Mouse (Mus musculus) urinary bladder, postnatal 4 days (tissue): ENCODE measurements around the gene Hmg20b.

ENCODE experiments used
- DNase-seq, 2 experiments: peaks; one replicate each; pipeline ENCODE4 v3.0.0; 2021 to 2022; ENCODE audit warnings: low spot score in 2 of 2

Gene Hmg20b

DNA sequence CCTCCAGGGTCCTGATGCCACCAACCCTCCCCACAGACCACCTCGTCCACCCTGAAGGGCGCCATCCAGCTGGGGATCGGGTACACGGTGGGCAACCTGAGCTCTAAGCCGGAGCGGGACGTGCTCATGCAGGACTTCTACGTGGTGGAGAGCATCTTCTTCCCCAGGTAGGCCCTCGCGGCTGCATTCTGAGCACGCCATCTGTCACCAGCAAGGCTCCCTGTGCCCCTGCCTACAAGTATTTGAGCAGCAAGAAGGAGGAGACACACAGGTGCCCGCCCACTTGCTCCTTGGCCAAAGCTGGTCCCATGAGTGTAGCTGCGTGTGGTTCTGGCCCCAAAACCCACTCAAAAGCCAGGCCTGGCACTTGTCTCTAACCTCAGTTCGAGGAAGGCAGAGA lies 44.6 kb downstream of the Hmg20b start:
- no peak for DNase-seq

DNA sequence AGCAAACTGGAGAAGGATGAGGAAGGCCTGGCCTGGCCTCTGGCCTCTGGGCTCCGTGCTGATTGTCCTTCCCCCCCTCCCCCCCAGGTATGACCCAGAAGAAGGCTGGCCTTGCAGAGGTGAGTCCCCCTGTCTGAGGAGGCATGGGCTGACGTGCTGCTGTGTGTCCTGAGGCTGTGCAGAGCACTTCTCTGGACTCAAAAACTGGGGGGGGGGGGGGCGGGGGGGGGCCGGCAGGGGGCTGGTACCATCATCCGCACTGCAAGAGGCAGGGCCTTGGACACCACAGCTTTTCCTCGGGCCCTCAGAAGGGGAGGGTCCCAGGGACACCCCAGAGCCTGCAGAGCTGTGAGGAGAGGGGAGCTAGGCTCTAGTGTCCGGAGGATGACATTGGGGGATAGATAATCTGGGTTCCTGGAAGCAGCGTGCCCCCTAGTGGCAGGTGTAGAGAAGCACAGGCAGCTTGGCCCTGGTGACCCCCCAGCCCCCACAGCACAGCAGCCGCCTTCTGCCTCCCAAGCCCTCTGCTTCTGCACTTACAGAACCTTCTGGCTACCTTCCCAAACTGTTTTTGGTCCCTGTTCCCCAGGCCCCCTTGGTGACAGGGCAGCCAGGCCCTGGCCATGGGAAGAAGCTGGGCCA lies 45.6 kb downstream of the Hmg20b start:
- no peak for DNase-seq

DNA sequence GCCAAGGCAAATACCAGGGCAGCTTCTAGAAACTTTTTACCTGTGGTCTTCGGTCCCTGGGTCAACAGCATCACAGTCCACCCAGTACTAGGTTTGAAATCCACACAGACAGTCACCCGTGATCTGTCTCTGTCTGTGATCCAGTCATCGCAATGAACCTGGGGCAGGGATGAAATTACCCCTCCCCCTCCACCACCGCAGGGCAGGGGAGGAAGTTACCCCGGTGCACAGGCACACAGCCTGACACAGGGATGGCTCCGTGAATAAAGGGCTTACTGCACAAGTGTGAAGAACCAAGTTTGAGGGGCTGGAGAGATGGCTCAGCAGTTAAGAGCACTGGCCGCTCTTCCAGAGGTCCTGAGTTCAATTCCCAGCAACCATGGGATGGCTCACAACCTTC lies 46.5 kb downstream of the Hmg20b start:
- no peak for DNase-seq

DNA sequence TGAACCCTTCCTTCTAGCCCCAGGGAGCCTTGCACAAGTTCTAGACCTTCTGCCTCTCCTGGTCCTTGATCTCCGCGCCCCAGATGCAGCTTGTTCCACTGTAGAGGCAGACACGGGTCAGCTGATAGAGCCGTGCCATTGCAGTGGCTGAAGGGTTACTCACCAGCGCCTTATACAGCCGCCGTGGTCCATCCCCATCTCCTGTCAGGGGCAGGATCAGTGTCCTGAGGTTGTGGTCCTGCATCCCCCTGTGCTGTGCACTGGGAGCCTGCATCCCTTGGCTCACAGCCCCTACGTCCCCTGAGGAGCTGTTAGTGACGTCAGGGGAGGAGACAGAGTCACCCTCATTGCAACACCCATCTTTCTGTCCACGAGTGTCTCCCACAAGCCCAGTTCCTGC lies 47.0 kb downstream of the Hmg20b start:
- no peak for DNase-seq

DNA sequence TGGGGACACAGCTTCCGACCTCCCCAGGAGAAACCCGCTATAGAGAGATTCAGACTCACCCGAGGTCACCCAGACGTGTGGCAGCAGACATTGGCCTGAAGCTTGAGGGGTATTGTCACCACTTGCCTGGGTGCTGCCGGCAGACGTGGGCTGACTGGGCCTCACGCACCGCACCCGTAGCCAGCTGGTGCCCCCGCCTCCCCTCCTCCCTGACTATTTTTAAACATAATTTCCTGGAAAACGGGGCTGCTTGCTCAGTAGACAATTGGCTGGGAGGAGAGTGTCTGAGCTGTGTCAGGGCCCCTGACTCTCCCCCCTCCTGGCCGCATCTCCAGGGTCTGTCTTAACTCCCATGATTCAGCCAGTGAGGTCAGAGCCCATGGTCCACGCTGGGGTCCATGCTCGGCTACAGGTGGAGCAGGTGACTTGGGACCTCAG lies 47.5 kb downstream of the Hmg20b start:
- DNase-seq: no peak

DNA sequence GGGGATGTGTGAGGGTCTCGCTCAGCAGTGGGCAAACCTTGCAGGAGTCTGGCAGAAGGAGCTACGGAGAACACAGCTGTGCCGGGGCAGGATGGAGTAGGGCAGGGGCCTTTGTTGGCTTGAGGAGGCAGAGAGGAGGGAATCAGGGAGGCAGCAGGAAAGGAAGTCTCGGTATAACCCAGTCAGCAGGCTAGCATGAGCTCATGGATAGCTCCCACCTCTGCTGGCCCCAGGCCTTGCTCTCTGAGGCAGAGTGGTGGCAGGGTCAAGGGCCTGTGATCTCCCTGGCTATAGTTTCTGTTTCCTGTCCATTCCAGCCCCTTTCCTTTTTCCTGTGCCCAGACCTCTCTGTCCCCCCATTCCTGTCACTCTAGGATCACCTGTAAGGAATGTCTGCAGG lies 48.0 kb downstream of the Hmg20b start:
- no peak for DNase-seq

DNA sequence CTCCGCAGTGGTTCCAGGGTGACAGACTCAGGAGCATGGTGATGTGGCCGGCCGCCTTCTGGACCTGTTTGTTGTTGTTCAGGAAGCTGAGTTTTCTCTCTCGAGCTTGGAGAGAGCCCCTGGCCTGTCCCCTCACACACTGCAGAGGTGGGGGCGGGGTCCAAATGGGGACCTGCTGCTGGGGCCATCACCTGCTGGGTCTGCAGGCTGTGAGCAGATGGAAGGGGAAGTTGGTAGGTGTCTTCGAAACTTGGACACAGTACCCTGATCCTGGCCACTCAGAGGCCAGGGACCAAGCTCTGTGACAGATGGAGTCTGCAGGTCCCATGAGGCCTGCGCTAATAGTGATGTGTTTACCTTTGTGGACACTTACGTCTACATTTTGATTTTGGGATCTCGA lies 49.0 kb downstream of the Hmg20b start:
- no peak for DNase-seq

DNA sequence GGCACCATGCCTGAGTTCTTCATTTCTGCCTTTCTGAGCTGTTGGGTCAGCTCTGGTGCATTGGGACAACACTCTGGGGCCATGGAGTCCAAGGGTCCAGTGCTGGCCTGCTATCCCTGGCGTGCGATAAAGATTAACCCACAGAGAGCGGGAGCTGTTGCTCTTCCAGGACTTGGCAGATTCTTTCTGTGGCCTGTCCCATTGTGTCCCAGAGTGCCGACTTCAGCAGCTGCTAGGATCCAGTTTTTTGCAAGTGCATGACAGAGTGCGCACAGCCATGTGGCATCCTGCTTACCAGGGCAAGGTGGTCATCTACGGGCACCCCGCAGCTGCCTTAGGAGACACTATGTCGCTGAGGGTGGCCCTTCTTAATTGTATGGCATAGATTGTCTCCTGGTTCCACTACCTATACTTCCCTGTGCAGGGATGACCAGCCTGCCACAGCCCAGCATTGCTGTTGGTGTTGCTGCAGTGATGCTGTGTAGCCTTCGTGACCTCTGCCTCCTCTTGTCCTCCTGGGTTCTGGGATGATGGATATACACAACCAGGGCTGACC lies 49.9 kb downstream of the Hmg20b start:
- no peak for DNase-seq

DNA sequence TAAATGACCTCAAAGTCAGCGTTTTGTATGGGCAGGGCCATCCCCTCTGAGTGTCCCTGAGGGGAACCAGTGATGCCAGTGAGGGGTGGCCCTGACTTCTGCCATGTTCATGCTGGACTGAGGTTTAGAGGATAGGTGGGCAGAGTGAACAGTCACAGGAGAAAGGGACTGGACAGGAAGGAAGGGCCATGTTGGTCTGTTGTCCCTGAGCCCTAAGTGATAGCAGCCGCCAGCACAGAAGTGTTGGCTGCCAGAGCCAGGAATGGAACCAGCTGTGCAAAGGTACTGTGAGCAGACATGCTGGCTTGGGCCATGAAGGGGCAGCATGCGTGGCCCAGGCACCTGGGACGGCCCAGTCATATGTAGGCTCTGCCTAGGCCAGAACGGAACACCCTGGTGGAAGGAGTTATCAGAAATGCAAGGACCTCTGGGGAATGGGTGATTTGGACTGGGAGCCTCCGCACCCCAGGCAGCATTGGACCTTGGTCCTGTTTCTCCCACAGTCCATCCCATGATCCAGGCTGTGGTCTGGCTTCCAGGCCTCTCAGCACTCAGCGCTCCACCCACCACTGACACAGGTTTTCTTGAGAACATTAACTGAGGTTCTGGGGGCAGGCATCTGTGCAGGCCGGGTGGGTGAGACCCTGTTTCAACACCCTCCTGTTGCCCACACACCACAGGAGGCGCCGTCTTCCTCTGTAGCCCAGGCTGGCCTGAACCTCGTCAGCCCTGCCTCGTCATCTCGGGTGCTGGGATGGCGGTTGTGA lies 50.5 kb downstream of the Hmg20b start:
- no peak for DNase-seq

DNA sequence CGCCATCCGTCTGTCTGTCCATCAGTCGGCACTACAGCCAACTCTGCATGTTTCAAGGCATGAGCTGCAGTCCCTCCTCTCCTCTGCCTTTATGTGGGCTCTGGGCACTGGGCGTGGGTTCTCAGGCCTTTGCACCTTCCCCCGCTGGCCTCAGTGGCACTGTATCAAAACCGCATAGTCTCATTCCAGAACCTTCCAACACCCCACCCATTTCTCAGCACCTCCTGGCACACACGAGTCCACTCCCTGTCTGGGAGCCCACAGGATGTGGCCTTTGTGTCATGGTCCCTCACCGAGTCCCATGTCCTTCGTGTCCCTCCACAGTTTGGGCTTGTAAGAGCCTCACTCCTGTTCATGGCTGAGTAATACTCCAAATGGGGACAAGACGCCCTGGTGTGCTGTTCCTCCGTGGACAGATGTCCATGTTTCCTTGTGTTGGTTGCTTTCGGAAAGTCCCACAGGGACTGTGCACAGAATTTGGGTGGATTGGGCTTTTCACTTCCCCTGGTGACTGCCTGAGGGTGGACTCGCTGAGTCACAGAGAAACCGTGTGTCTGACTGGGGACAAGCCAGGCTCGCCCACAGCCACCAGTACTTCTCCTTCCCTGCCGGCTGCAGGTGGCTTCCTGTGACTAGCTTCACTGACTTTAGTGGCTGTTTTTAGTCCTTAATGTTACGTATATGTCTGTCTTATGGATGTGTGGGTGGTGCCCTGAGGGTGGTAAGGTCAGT lies 51.7 kb downstream of the Hmg20b start:
- DNase-seq: no peak

DNA sequence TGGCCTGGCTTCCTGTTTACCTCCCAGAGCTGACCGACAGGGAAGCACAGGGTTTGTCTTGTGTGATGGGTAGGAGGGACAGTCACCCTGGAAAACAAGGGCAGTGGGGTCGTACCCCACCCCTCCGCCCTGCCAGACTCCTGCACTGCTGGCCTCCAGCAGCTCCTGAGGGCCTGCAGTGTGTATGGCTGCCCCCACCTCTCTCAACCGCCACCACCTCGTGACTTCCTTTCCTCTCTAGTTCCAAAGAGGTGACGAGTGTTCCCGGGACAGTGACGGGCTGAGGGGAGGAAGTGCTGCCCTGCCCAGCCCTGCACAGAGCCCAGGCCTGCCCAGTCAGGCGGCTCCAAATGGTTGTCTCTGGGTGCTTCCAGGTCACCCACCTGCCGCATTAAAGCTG lies 52.4 kb downstream of the Hmg20b start:
- DNase-seq: no peak

DNA sequence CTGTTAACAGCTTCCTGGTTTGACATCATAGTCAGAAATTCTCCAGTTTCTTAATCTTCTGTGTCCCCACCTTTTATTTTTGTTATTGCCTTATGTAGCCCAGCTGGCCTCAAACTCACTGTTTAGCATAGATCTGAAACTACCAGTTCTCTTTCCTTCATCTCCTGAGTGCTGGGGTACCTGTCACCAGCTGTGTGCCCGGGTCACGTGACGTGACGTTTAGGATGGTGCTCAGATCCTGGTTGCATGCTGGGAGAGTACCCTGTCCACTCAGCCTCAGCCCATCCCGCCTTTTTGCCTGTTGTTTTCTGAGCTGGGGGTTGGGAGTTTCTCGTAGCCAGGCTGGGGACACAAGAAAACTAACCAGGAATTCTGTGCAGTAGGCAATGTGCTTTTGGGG lies 53.0 kb downstream of the Hmg20b start:
- no peak for DNase-seq
